Mouse (Mus musculus): ENCODE data around the gene 2900026A02Rik. TPM values are rescaled to one million over a fixed set of nuclear protein-coding genes. Genes with fewer than 3 reads are reported as not detected.
A peak's percentile ranks its signal among the peaks of the same experiment; 100 is the strongest.

2900026A02Rik gene
- total and polyA plus RNA-seq, 3 experiments = 0.05 TPM; not detected in 2

- no peak for DNase-seq (ENCODE audit: low spot score)
- no peak for ATAC-seq (ENCODE audit: extremely low read depth, insufficient number of reproducible peaks, low FRiP score, poor library complexity, severe bottlenecking)
- H3K4me3 ChIP-seq (ENCODE audit: low read depth, low read length) = no peak overlapping the region
- no peaks in the 10 kb centered on the region for H3K36me3 ChIP-seq (replicated peaks)
- H3K27me3 ChIP-seq (ENCODE audit: insufficient read depth, low read length) = no peaks in the 10 kb centered on the region
- H3K4me1 ChIP-seq (ENCODE audit: insufficient read depth, low read depth, low read length) = no peaks in the 10 kb centered on the region
- TF ChIP-seq GATA1 (IDR thresholded peaks at IDR 0.05; ENCODE audit: borderline replicate concordance, low read length) (no peak), GATA2 (IDR thresholded peaks at IDR 0.05; ENCODE audit: borderline replicate concordance, low read depth, low read length) (no peak), TAL1 (conservative IDR thresholded peaks at IDR 0.05; ENCODE audit: low read depth, low read length) (no peak), CTCF (IDR thresholded peaks at IDR 0.05; ENCODE audit: low read depth, low read length) (no peak), POLR2AphosphoS5 (IDR thresholded peaks at IDR 0.05; ENCODE audit: insufficient replicate concordance, low read depth, low read length) (no peak)
- H3K9me3 ChIP-seq (replicated peaks) = peaks cover 99% of the 10 kb centered on the region
Measured at GRCm38 (mm10) chr5:113099546-113099945, 121.5 kb downstream of the 2900026A02Rik start.

GRCm38 (mm10) chr5:113097551-113097950 is 123.5 kb downstream of the 2900026A02Rik start:
- ATAC-seq (ENCODE audit: extremely low read depth, insufficient number of reproducible peaks, low FRiP score, poor library complexity, severe bottlenecking) = no peak
- Histone ChIP-seq H3K9me3 (replicated peaks) (peaks cover 99% of the 10 kb centered on the region), H3K4me1 (ENCODE audit: insufficient read depth, low read depth, low read length) (no peaks in the 10 kb centered on the region), H3K27me3 (ENCODE audit: insufficient read depth, low read length) (peaks cover 2% of the 10 kb centered on the region; the same call in 1 of the 2 replicates), H3K4me3 (ENCODE audit: low read depth, low read length) (peak overlapping the region; percentile 4; the same call in 1 of the 2 replicates), H3K36me3 (replicated peaks) (no peaks in the 10 kb centered on the region)
- TF ChIP-seq POLR2AphosphoS5 (IDR thresholded peaks at IDR 0.05; ENCODE audit: insufficient replicate concordance, low read depth, low read length) = no peak
- TF ChIP-seq GATA2 (IDR thresholded peaks at IDR 0.05; ENCODE audit: borderline replicate concordance, low read depth, low read length) = no peak
- no peak for TF ChIP-seq TAL1 (conservative IDR thresholded peaks at IDR 0.05; ENCODE audit: low read depth, low read length)
- TF ChIP-seq GATA1 (IDR thresholded peaks at IDR 0.05; ENCODE audit: borderline replicate concordance, low read length) = no peak
- no peak for TF ChIP-seq CTCF (IDR thresholded peaks at IDR 0.05; ENCODE audit: low read depth, low read length)
- DNase-seq (ENCODE audit: low spot score) = no peak

GRCm38 (mm10) chr5:113095456-113095855 is 125.6 kb downstream of the 2900026A02Rik start:
- no peaks in the 10 kb centered on the region for H3K4me1 ChIP-seq (ENCODE audit: insufficient read depth, low read depth, low read length)
- peaks cover 2% of the 10 kb centered on the region; the same call in 1 of the 2 replicates for H3K27me3 ChIP-seq (ENCODE audit: insufficient read depth, low read length)
- ATAC-seq (ENCODE audit: extremely low read depth, insufficient number of reproducible peaks, low FRiP score, poor library complexity, severe bottlenecking) = no peak
- no peak for TF ChIP-seq POLR2AphosphoS5 (IDR thresholded peaks at IDR 0.05; ENCODE audit: insufficient replicate concordance, low read depth, low read length)
- TF ChIP-seq TAL1 (conservative IDR thresholded peaks at IDR 0.05; ENCODE audit: low read depth, low read length) = no peak
- no peak for TF ChIP-seq CTCF (IDR thresholded peaks at IDR 0.05; ENCODE audit: low read depth, low read length)
- no peak for TF ChIP-seq GATA2 (IDR thresholded peaks at IDR 0.05; ENCODE audit: borderline replicate concordance, low read depth, low read length)
- TF ChIP-seq GATA1 (IDR thresholded peaks at IDR 0.05; ENCODE audit: borderline replicate concordance, low read length) = no peak
- no peaks in the 10 kb centered on the region for H3K36me3 ChIP-seq (replicated peaks)
- peaks cover 99% of the 10 kb centered on the region for H3K9me3 ChIP-seq (replicated peaks)
- H3K4me3 ChIP-seq (ENCODE audit: low read depth, low read length) = no peak overlapping the region; the same call in 1 of the 2 replicates
- DNase-seq (ENCODE audit: low spot score) = no peak

GRCm38 (mm10) chr5:113092406-113092805 is 128.6 kb downstream of the 2900026A02Rik start:
- DNase-seq (ENCODE audit: low spot score) (no peak), ATAC-seq (ENCODE audit: extremely low read depth, insufficient number of reproducible peaks, low FRiP score, poor library complexity, severe bottlenecking) (no peak)
- no peak for TF ChIP-seq TAL1 (conservative IDR thresholded peaks at IDR 0.05; ENCODE audit: low read depth, low read length)
- TF ChIP-seq GATA1 (IDR thresholded peaks at IDR 0.05; ENCODE audit: borderline replicate concordance, low read length) = no peak
- TF ChIP-seq CTCF (IDR thresholded peaks at IDR 0.05; ENCODE audit: low read depth, low read length) = no peak
- Histone ChIP-seq H3K4me3 (ENCODE audit: low read depth, low read length) (peak overlapping the region; percentile 16; the same call in 1 of the 2 replicates), H3K4me1 (ENCODE audit: insufficient read depth, low read depth, low read length) (no peaks in the 10 kb centered on the region), H3K9me3 (replicated peaks) (peaks cover 99% of the 10 kb centered on the region), H3K27me3 (ENCODE audit: insufficient read depth, low read length) (peaks cover 2% of the 10 kb centered on the region; the same call in 1 of the 2 replicates), H3K36me3 (replicated peaks) (no peaks in the 10 kb centered on the region)

- H3K27me3 ChIP-seq (ENCODE audit: insufficient read depth, low read length) = peaks cover 2% of the 10 kb centered on the region; the same call in 1 of the 2 replicates
- H3K36me3 ChIP-seq (replicated peaks) = no peaks in the 10 kb centered on the region
- H3K4me1 ChIP-seq (ENCODE audit: insufficient read depth, low read depth, low read length) = no peaks in the 10 kb centered on the region
- DNase-seq (ENCODE audit: low spot score) = no peak
- TF ChIP-seq POLR2AphosphoS5 (IDR thresholded peaks at IDR 0.05; ENCODE audit: insufficient replicate concordance, low read depth, low read length) (no peak), GATA1 (IDR thresholded peaks at IDR 0.05; ENCODE audit: borderline replicate concordance, low read length) (no peak), GATA2 (IDR thresholded peaks at IDR 0.05; ENCODE audit: borderline replicate concordance, low read depth, low read length) (no peak)
- no peak for ATAC-seq (ENCODE audit: extremely low read depth, insufficient number of reproducible peaks, low FRiP score, poor library complexity, severe bottlenecking)
- no peak overlapping the region for H3K4me3 ChIP-seq (ENCODE audit: low read depth, low read length)
- H3K9me3 ChIP-seq (replicated peaks) = peaks cover 98% of the 10 kb centered on the region
Measured at GRCm38 (mm10) chr5:113091162-113091561, 129.9 kb downstream of the 2900026A02Rik start.

GRCm38 (mm10) chr5:113090750-113091149 is 130.3 kb downstream of the 2900026A02Rik start:
- no peak overlapping the region; the same call in 1 of the 2 replicates for H3K4me3 ChIP-seq (ENCODE audit: low read depth, low read length)
- H3K4me1 ChIP-seq (ENCODE audit: insufficient read depth, low read depth, low read length) = no peaks in the 10 kb centered on the region
- DNase-seq (ENCODE audit: low spot score) = no peak
- H3K27me3 ChIP-seq (ENCODE audit: insufficient read depth, low read length) = peaks cover 2% of the 10 kb centered on the region; the same call in 1 of the 2 replicates
- TF ChIP-seq POLR2AphosphoS5 (IDR thresholded peaks at IDR 0.05; ENCODE audit: insufficient replicate concordance, low read depth, low read length) (no peak), GATA1 (IDR thresholded peaks at IDR 0.05; ENCODE audit: borderline replicate concordance, low read length) (no peak), TAL1 (conservative IDR thresholded peaks at IDR 0.05; ENCODE audit: low read depth, low read length) (no peak), CTCF (IDR thresholded peaks at IDR 0.05; ENCODE audit: low read depth, low read length) (no peak), GATA2 (IDR thresholded peaks at IDR 0.05; ENCODE audit: borderline replicate concordance, low read depth, low read length) (no peak)
- ATAC-seq (ENCODE audit: extremely low read depth, insufficient number of reproducible peaks, low FRiP score, poor library complexity, severe bottlenecking) = no peak
- peaks cover 98% of the 10 kb centered on the region for H3K9me3 ChIP-seq (replicated peaks)
- no peaks in the 10 kb centered on the region for H3K36me3 ChIP-seq (replicated peaks)
